Mouse (Mus musculus): ENCODE measurements at regions not wholly inside any gene's neighbourhood (a gene's known extent, or its start where the extent isn't known, plus 50 kb on each side); places are given as distances from the start of the nearest gene placed in this dataset.

- no peak for DNase-seq
Measured at GRCm38 (mm10) chr10:65244527-65244926, 1154.5 kb upstream of the Lrrtm3 start.

GRCm38 (mm10) chr10:65224130-65224529, 1134.1 kb upstream of the Lrrtm3 start:
- no peak for DNase-seq

GRCm38 (mm10) chr10:65221181-65221580, 1131.1 kb upstream of the Lrrtm3 start:
- no peak for DNase-seq

GRCm38 (mm10) chr10:65219251-65219650, 1129.2 kb upstream of the Lrrtm3 start:
- DNase-seq = no peak

- DNase-seq = no peak
Measured at GRCm38 (mm10) chr10:65216226-65216625, 1126.1 kb upstream of the Lrrtm3 start.

GRCm38 (mm10) chr10:65215206-65215605, 1125.1 kb upstream of the Lrrtm3 start:
- DNase-seq = no peak

GRCm38 (mm10) chr10:65183659-65184058, 1093.6 kb upstream of the Lrrtm3 start:
- DNase-seq = no peak

GRCm38 (mm10) chr10:65182597-65182996, 1092.5 kb upstream of the Lrrtm3 start:
- DNase-seq = no peak

- DNase-seq = no peak
Measured at GRCm38 (mm10) chr10:65179101-65179500, 1089.0 kb upstream of the Lrrtm3 start.

GRCm38 (mm10) chr10:65154131-65154530, 1064.1 kb upstream of the Lrrtm3 start:
- no peak for DNase-seq

- DNase-seq = no peak
Measured at GRCm38 (mm10) chr10:65124940-65125610, 1035.0 kb upstream of the Lrrtm3 start.

GRCm38 (mm10) chr10:65118212-65118611, 1028.1 kb upstream of the Lrrtm3 start:
- no peak for DNase-seq

- no peak for DNase-seq
Measured at GRCm38 (mm10) chr10:65114586-65114985, 1024.5 kb upstream of the Lrrtm3 start.

GRCm38 (mm10) chr10:65110729-65111128, 1020.7 kb upstream of the Lrrtm3 start:
- DNase-seq = no peak

- no peak for DNase-seq
Measured at GRCm38 (mm10) chr10:65107413-65107812, 1017.3 kb upstream of the Lrrtm3 start.

GRCm38 (mm10) chr10:65084446-65084845, 994.4 kb upstream of the Lrrtm3 start:
- peak; percentile 14 for DNase-seq

- no peak for DNase-seq
Measured at GRCm38 (mm10) chr10:65081638-65082037, 991.6 kb upstream of the Lrrtm3 start.

GRCm38 (mm10) chr10:65058086-65058485, 968.0 kb upstream of the Lrrtm3 start:
- DNase-seq = peak; percentile 6
